Mouse (Mus musculus) spleen, adult 12 weeks (tissue): ENCODE results near the gene Chn2.

Experiments
- DNase-seq: peaks from one replicate; pipeline ENCODE4 v3.0.0; 2022; ENCODE audit warnings: low spot score

The Chn2 gene

DNA sequence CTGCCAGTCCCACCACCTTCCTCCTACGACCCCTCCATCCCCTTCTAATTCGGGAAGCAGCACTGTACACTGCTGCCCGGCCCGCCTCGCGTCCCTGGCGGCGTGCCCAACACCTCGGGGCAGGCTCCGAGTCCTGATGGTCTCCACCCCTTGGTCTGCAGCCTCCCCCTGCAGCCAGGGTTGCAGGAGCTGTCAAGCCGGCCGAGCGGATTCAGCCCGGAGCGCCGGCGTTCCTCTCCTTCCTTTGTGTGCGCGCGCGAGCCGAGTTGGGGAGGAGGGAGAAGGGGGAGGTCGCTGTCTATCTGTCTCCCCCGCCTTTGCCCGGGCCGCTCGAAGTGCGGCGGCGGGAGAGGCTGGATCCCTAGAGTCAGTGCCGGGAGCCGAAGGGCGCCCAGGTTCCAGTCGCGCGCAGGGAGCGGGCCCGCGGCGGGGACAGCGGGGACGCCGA is at the start of gene Chn2:
Chn2 (plus strand) TSS at position 198 of the 448 bp plus-strand sequence.
- no peak for DNase-seq

DNA sequence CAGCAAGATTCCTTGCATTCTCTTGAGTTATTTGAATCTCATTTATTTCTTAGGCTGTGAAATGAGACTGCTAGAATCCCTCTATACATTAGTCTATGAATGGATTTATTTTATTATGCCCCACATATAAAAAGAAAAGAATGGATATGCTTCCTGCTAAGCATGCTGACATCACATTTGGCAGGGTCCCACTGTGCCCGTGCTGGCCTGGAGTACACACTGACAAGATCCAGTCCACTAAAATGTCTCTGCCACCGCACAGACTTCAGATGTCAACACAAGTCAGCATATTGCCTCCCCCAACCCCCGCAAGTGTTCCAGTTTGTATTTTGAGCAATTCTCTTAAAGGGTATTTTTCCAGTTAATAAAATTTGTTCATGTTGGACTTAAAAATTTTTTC is 47.0 kb upstream of the Chn2 start:
- DNase-seq, result no peak

DNA sequence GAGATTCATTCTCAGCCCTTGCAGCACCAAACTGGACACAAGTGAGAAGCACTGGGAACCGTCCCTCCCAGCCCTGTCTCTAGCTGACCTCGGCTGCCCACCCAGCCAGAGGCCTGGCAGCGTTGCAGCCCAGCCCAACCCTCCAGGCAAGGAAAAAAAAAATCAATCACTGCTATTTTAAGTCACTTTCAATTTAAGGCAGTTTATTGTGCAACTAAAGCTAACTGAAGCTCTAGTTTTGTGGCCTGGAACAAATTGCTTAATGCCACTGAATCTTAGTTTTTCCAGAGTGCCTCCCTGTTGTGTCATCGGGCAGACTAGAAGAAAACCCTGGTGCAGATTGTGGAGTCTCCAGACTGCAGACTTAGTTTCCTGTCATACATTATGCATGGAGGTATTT is 43.8 kb upstream of the Chn2 start:
- no peak for DNase-seq

DNA sequence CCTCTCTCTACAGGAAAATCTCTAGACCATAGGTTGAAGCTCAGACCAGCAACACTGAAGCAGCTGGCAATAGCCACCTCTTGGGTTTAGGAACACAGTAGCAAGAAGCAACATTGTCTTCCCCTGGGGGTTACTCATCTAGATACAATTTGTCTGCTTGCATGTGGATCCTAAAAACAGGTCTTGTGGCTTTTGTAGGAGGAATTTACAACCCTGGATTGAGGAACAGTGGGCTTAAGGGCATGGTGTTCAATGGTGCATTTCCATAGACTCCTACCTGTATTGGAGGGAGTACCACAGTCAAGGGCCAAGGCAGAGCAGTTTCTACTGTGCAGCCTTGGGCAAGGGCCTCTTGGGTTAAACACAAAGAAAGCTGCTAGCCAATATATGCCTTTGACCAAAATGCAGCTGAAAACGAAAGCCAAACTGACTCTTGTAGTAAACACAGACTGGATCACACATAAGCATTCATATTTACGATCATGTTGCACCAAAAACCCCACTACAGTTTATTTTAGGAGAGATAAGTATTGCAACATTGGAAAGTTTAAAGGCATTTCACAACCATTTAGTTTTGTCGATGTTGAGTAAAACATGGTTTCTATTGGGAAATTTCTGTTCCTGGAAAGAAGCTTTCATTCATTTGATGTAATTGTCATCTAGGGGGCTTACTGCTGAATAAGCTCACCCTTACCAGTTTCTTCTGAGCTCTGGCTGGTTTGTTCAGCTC is 43.0 kb upstream of the Chn2 start:
- no peak for DNase-seq

DNA sequence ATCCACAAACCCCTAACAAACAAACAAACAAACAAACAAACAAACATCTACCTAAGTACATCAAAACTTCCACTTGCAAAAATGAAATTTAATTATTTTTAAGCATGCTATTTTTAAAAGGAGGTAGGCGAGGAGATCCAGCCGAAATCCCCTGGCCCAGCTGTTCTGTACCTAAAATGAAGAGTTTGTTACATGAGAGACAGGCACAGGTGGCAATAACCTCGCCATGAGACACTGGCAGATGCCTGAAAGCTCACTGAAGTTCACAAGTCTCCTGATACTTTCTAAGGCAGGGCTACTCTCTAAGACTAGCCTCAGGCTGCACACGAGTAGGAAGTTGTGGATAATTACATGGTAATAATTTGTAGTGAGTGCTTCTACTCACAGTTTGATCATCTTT is 34.1 kb upstream of the Chn2 start:
- DNase-seq, result no peak

DNA sequence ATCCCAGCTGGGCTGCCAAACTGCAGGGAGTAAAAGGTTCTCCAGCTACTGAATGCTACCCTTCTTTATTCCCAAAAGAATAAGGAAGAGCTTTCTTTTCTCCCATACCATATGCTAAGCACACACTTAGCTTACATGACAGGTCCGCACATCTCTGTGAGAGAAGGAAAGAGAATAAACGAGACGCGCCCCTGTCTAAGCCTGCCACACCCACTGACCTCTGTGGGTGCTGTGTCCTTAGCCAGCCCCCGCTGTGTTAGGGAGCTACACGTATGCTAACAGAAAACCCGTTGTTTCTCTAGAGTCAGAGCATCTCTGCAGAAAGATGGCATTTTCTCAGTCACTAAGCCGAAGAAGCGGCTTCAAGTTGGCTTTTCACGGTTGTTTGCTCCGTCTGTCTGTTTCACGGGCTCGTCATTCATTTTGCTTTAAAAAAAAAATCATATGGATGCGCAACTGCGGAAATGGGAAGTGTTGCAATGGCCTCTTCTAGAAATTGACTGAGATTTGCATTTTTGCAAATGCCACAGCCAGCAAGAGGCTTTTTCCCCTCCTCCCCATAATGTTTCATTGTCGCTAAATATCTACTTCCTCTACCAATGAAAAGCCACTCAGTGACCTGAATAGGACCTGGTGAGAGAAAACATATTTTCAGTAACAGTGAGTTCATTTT is 30.8 kb upstream of the Chn2 start:
- DNase-seq, result no peak

DNA sequence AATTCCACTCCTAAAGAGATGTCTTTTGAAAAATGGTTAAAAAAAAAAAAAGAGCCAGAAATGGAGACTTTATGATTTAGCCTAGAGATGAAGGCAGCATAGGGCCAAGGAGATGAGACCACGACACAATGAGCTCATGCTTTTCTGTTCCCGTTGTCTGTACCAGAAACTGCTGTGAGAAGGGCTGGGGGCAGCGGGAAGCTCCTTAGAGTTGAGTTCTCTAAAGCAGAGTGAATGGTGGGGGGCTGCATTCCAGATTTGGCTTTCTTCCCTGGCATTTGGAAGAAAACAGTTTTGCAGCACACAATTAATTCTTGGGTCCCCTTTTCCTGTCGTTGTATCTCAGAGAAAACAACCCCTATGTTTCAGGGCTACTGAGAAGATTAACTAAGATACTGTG is 30.1 kb upstream of the Chn2 start:
- DNase-seq, result no peak

DNA sequence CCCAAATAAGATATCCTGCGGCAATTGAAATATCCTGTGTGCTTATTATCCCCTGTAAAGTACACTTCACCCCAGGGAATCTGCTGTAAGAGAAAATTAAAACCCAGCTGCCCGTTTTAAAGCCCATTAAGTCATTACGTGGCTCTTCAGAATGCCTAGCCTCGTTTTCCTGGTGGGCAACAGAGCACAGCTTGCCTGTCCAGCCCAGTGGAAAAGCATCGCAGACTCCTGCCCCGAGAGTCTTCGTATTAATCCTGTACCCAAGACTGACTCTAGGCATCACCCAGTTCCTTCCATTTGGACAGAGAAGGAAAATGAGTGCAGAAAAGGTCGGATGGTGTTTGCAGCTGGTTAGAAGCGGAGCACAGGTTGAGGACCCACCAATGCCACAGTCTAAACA is 29.0 kb upstream of the Chn2 start:
- no peak for DNase-seq

DNA sequence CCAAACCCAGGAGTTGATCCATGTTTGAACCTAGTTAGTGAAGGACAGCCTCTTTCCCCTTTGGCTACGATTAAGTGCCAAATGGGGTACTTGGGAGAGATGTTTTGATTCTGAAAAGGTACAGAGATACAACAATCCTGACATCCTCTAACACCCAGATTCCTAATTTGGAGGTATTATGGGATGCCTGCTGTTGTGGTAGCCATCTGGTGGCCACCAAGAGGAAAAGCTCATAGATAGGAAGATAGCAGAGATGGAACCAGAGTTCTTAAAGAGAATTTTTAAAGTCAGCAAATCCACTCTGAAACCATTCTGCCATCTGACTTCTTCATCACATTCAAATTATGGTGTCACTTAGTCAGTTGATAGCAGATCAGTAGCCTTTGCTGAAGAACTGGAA is 27.2 kb upstream of the Chn2 start:
- no peak for DNase-seq

DNA sequence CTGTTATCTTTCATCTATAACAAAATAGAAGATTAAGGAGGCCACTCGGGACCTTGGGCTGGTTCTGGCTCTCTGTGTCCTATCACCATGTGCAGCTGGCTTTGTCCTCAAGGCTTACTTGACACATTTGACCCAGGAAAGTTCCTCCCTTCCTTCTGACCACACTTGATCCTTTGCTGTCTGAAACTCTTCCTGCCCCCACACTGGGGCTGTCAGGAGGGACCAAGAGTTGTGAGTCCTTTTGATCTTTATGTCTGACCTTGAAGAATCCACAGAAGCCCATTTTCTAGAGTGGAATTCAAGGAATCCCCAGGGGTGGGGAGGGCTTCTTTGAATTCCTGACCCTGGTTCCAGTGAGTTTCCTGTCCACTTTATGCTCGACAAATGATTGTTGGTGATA is 21.3 kb upstream of the Chn2 start:
- DNase-seq, result no peak

DNA sequence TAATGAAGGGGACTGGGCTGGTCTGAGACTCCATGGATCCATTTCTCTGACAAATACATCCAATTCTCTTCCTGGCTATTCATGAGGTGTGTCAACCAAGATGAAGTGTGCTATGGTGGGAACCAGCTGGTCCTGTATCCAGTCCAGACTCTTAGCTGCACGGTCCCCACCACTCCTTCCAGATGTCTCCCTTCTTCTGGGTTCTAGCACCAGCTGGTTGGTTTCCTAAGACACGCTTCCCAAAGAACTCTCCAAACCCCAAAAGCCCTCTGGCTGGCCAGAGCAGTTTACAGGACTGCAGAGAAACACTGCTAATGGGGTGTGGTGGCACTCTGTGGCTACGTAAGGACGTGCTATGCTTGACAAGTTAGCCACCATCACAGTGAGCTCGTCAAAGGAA is 20.5 kb upstream of the Chn2 start:
- no peak for DNase-seq

DNA sequence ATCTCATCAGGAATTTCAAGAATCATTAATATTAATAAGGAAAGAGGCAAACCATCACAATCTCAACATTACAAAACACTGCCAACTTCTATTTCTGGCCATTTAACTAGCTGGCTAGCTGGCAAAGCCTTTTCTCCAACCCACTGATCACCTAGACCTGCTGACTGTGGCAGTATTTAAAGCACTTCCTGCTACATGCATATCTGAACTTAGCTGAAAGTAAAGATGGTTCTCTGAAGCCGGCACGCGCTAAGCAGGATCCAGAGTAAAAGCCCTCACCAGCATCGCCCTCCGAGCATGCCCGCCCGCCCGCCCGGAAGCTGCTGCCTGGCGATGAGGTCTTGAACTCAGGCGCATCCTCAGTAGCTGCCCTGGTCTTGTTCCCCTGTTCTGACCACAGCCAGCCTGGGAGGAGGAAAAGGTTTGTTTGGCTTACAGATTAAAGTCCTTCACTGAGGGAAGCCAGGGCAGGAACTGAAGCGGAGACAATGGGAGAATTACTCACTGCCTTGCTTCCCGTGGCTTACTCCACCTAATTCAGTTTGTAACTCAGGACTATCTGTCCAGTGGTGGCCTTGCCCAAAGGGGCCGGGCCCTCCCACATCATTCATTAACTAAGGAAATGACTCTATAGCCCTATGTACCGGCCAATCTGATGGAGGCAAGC is 18.1 kb upstream of the Chn2 start:
- no peak for DNase-seq

DNA sequence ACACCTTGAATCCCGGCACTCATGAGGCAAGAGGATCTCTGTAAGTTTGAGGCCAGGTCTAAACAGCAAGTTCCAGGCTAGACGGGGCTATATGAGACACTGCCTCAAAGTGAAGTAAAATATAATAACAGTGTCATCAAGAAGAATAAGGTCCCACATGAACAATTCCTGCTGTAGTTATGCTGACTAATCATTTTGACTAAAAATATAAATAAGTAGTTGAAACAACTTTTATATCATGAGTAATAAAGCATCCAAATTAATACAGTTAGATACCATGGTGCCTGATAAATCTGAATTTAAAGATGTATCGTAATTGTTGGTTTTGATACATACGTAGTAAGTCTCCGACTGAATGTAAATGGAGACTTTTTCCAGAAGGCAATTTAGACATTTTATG is 15.5 kb upstream of the Chn2 start:
- DNase-seq, result no peak

DNA sequence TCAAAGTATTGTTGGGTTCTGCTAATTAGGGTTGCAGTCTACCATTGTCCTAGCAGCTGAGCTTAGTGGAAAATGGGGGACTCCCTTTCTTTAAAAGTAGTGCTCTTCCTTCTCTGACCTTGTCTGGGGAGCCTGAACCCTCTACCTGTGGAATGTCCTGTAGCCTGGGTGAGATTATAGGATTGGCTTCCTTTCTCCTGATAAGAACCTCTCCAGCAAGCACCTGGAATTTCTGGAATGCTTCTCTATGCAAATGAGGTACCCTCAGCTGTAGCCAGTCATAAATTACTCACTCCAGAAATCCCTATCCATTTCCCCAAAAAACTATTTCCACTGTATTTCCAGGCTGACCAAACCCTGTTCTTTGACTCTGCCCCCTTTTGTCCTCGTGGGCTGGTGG is 10.6 kb upstream of the Chn2 start:
- no peak for DNase-seq

DNA sequence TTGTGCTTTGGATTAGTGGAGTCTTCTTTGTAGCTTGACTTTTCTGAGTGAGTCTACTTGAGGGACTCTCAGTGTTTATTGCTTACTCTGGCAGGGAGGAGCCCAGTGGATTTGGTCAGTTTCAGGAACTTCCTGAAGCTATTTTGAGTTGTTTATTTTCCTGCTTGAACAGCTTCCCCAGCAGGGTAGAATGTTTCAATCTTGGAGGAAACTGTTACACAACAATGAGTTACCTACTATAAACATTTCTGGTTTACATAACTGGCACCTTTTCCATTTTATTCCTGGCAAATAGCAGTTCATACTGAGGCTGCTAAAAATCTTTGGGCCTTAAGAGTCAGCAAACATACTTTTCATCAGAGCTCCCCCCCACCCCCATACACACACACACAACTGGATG is 9.0 kb upstream of the Chn2 start:
- DNase-seq, result no peak

DNA sequence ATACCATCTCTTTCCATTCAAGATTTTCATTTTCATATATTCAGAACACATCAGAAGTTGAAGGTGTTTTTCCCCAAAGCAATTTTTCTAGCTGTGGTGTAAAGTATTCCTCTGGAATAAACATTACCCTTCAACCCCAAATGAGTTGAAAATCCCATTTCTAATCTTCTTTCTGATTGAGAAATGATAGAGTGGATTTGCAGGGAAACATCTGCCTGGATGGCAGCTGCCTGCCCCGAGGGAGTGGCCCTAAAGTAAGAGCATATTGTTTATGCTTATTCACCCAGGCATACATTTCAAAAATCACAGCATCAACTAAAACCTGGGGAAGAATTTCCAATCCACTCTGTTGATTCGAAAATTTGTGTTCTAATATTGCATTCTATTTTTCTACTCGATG is 8.6 kb upstream of the Chn2 start:
- DNase-seq, result no peak

DNA sequence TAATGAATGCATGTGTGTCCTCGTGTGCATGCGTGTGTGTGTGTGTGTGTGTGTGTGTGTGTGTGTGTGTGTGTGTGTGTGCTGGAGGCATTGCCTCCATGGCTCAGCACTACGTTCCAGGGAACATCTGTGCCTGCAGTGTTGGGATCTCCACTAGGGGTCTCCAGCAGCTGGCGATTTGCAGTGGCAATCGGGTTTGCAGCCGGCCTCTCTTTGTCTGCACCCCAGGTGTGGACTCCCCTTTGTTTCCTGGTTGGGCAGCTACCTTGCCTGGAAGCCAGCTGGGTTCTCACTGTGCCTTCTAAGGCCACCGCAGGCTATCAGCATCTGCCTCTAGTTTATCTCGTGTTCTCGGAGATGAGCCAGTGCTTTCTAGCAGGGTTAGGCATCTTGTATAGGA is 4.9 kb upstream of the Chn2 start:
- no peak for DNase-seq

DNA sequence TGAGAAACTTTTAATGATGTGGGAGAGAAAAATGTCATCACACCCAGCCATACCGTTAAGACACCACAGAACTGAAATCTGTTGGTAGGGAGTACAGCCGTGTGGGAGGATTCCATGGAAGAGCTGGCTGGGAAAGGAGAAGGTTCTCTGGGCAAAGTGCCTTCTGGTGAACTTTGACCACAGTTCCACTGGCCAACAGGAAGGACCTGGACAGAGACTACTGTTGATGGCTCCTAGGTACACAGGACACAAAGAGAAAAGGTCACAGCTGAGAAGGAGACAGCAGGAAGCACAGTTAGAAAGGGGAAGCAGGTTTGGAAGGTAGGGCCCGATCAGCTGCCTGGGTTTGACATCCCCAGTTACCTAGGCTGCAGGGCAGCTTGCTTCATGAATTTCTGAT is 3.8 kb upstream of the Chn2 start:
- no peak for DNase-seq

DNA sequence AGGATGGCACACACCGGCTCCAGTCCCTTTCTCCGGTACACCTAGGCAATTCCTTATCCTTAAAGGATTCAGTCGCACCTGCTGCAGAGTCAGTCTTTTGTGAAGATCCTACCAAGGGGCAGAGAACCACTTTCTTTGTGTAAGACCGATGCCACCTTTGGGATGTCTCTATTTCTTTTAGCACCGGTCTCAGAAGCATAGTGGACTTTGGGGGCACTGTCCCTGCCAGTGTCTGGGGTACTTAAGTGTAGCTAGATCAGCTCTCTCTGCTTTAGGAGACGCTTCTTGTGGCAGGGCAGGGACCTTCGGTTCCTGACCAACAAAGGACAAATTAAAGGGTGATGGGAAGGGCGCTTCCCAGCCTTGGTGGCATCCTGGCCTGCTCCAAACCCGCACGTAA is 488 bp upstream of the Chn2 start:
- DNase-seq, result no peak

DNA sequence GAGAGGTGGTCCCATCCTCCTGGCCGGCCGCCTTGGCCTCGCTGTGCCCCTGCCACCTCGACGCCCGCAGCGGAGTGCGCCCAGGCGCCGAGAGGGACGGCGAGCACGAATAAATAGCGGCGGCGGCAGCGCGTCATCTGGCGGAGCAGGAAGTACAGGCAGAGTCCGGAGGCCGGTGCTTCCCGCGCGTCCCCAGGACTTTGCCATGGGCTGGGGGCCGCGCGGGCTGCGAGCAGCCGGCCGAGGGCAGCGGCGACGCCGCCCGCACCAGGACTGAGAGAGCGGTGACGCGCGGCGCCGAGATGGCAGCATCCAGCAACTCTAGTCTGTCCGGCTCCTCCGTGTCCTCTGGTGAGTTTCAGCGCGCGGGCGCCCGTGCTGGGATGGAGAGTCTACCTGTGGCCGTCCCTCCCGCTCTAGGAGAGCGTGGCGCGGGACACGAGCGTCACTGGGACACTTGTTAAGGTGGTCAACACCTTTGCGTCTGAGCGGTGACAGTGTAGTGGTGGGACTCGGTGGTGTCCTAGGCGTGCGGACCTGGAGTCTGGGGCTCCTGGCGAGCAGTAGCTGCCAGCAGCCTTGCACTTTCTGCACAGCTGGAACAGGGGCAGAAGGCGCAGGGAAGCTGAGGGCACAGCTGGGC is 572 bp downstream of the Chn2 start:
- no peak for DNase-seq

DNA sequence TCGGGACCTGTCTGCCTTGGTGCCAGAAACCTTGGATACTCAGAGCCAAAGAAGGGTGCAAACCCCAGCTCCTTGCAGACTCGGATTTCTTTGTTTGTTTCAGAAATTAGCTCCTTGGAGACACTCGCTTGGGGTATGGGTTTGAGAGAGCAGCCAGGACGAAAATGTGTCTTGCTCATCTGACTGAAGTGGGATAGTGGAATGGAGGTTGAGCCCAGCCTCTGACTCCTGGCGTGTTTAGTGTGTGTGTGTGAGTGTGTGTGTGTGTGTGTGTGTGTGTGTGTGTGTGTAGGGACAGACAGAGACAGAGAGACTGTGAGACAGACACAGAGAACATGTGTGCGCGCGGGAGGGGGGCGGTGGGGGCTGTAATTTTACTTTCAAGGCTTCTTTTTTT is 1.1 kb downstream of the Chn2 start:
- DNase-seq, result no peak

DNA sequence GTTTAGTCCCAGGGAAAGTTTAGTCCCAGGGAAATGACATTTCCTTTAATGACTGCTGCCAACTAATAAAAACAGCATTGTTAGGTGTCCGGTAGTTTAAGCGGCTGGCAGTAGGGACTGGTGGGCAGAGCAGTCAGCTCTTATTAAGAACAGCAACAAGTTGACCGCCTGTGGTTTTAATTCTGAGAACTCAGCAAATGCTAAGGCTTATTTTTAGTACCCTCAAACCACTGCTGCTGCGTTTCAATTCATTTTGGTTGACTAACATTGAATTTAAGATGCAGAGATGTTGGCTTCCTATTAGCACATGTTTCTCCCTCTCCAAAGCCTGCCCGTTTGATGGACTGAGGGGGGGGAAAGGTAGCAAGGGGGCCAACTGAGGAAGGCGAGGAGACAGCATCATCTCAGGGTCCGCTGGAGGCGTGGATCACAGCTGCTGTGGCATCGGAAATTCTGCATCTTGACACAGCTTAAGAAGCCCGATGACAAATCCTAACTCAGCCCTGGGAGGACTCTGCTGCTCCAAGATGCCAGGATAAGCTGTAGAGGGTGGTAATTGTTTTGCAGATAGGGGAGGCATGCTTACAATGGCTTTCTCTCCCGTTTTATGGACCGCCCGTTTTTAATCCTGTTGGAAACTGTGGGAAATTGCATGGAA is 2.2 kb downstream of the Chn2 start:
- no peak for DNase-seq

DNA sequence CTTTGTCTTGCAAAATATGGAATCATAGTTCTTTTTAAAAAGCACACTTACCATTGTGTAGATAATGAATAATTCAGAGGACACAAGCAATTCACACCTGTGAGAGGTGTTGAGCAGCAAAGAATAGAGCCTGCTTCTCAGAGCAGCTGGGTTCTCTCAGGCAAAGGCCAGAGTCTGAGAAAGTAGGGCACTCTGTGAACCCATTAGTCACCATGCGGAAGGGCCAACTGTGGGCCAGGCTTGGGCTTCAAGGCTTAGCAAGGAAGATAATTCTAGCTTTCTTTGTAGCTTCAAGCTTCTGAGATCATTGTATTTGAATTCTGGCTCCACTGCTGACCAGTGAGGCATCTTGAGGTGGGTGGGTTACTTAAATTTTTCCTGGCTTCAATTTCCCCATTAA is 2.8 kb downstream of the Chn2 start:
- no peak for DNase-seq
